Mouse (Mus musculus) CH12.LX (cell line): Measurements from ENCODE around the gene Nans. TPM values are rescaled to one million over a fixed set of nuclear protein-coding genes. Genes with fewer than 3 reads are reported as not detected.

Source experiments
- DNase-seq: peaks from one replicate; pipeline ENCODE4 v3.0.0-alpha.2; 2013; ENCODE audit errors: extremely low read depth
- H3K27ac ChIP-seq: 2 replicates; pipeline ENCODE4 v1.5.1; 2012; ENCODE audit warnings: low read depth, mild to moderate bottlenecking, control low read depth, moderate library complexity; ENCODE audit not compliant: insufficient read depth
- H3K27me3 ChIP-seq: replicated peaks from 2 replicates; pipeline ENCODE3; 2012; ENCODE audit warnings: inconsistent platforms
- H3K36me3 ChIP-seq, 2 experiments: replicated peaks in 1 of 2; 2 replicates each; pipeline versions ENCODE3 to v1.6.1; 2012; ENCODE audit warnings: inconsistent platforms in 1 of 2, low read length in 1 of 2, mild to moderate bottlenecking in 1 of 2, mixed read lengths in 1 of 2, moderate library complexity in 1 of 2; ENCODE audit not compliant: control insufficient read depth in 1 of 2, insufficient read depth in 1 of 2
- H3K4me1 ChIP-seq, 2 experiments: 2 replicates each; pipeline ENCODE4 v1.6.1; 2012; ENCODE audit warnings: inconsistent platforms in 1 of 2, moderate library complexity in 1 of 2; ENCODE audit not compliant: insufficient read depth in 2 of 2, control insufficient read depth in 1 of 2
- H3K4me2 ChIP-seq: 2 replicates; pipeline ENCODE4 v1.6.1; 2012; ENCODE audit warnings: low read depth, mild to moderate bottlenecking, control low read depth; ENCODE audit not compliant: poor library complexity, insufficient read depth, severe bottlenecking
- H3K4me3 ChIP-seq, 3 experiments: fragments of 150-350 bp in 1 of 3; sonication (generic) in 1 of 3; replicated peaks in 1 of 3; 2 replicates each; pipeline versions ENCODE3 to v1.5.1; 2011 to 2012; ENCODE audit warnings: low read depth in 2 of 3, low read length in 2 of 3, mild to moderate bottlenecking in 2 of 3, moderate library complexity in 2 of 3, control low read depth in 1 of 3, improper control_type of control experiment in 1 of 3, inconsistent platforms in 1 of 3, mixed read lengths in 1 of 3; ENCODE audit not compliant: poor library complexity in 1 of 3
- H3K79me2 ChIP-seq: replicated peaks from 2 replicates; pipeline ENCODE4 v1.6.1; 2012; ENCODE audit warnings: mild to moderate bottlenecking, moderate library complexity; ENCODE audit not compliant: control insufficient read depth, poor library complexity, insufficient read depth, severe bottlenecking; ENCODE audit errors: extremely low read depth
- H3K9ac ChIP-seq: 2 replicates; pipeline ENCODE4 v1.6.1; 2012; ENCODE audit warnings: low read depth, mild to moderate bottlenecking, control low read depth, moderate library complexity; ENCODE audit not compliant: insufficient read depth
- H3K9me3 ChIP-seq: replicated peaks from 2 replicates; pipeline ENCODE3; 2012; ENCODE audit warnings: low read length, inconsistent platforms, mixed read lengths
- BHLHE40 ChIP-seq: IDR thresholded peaks from 2 replicates; pipeline ENCODE4 v1.6.1; 2011; ENCODE audit warnings: mild to moderate bottlenecking, low read depth, low read length, improper control_type of control experiment
- CHD1 ChIP-seq: IDR thresholded peaks from 2 replicates; pipeline ENCODE4 v1.6.1; 2012; ENCODE audit warnings: low read depth, low read length, improper control_type of control experiment, inconsistent platforms
- CHD2 ChIP-seq: IDR thresholded peaks from 2 replicates; pipeline ENCODE4 v1.6.1; 2011; ENCODE audit warnings: low read length, improper control_type of control experiment
- CTCF ChIP-seq, 2 experiments: IDR thresholded peaks in 1 of 2; conservative IDR thresholded peaks in 1 of 2; 2 replicates each; pipeline ENCODE4 v1.5.1; 2011 to 2012; ENCODE audit warnings: low read depth in 2 of 2, low read length in 2 of 2, improper control_type of control experiment in 1 of 2, inconsistent platforms in 1 of 2, mild to moderate bottlenecking in 1 of 2, moderate library complexity in 1 of 2
- E2F4 ChIP-seq: IDR thresholded peaks from 2 replicates; pipeline ENCODE4 v1.6.1; 2011; ENCODE audit warnings: low read depth, low read length, improper control_type of control experiment; ENCODE audit not compliant: insufficient replicate concordance
- ELF1 ChIP-seq: IDR thresholded peaks from 2 replicates; pipeline ENCODE4 v1.6.1; 2014; ENCODE audit warnings: low read depth, mild to moderate bottlenecking, inconsistent platforms, low read length, improper control_type of control experiment
- EP300 ChIP-seq: IDR thresholded peaks from 2 replicates; pipeline ENCODE4 v1.6.1; 2011; ENCODE audit warnings: low read length, improper control_type of control experiment
- ETS1 ChIP-seq: conservative IDR thresholded peaks from 2 replicates; pipeline ENCODE4 v1.6.1; 2012; ENCODE audit warnings: low read depth, mild to moderate bottlenecking, inconsistent platforms, low read length, improper control_type of control experiment, moderate library complexity
- GABPA ChIP-seq: IDR thresholded peaks from 2 replicates; pipeline ENCODE4 v1.6.1; 2012; ENCODE audit warnings: low read depth, low read length, improper control_type of control experiment, inconsistent platforms; ENCODE audit not compliant: insufficient replicate concordance
- HCFC1 ChIP-seq: IDR thresholded peaks from 2 replicates; pipeline ENCODE4 v1.6.1; 2012; ENCODE audit warnings: low read depth, mild to moderate bottlenecking, inconsistent platforms, low read length, improper control_type of control experiment
- IRF4 ChIP-seq: IDR thresholded peaks from 2 replicates; pipeline ENCODE4 v1.6.1; 2014; ENCODE audit warnings: low read depth, mild to moderate bottlenecking, inconsistent platforms, low read length, improper control_type of control experiment
- JUN ChIP-seq: IDR thresholded peaks from 2 replicates; pipeline ENCODE4 v1.6.1; 2011; ENCODE audit warnings: low read depth, mild to moderate bottlenecking, low read length, improper control_type of control experiment, moderate library complexity; ENCODE audit not compliant: insufficient read depth
- JUND ChIP-seq: conservative IDR thresholded peaks from 2 replicates; pipeline ENCODE4 v1.6.1; 2011; ENCODE audit warnings: low read depth, low read length, improper control_type of control experiment
- KAT2A ChIP-seq: IDR thresholded peaks from 2 replicates; pipeline ENCODE4 v1.6.1; 2012; ENCODE audit warnings: low read length, improper control_type of control experiment, inconsistent platforms; ENCODE audit not compliant: insufficient replicate concordance
- MAFK ChIP-seq: IDR thresholded peaks from 2 replicates; pipeline ENCODE4 v1.6.1; 2011; ENCODE audit warnings: low read length, improper control_type of control experiment; ENCODE audit not compliant: insufficient replicate concordance
- MAX ChIP-seq: IDR thresholded peaks from 2 replicates; pipeline ENCODE4 v1.6.1; 2011; ENCODE audit warnings: low read length, improper control_type of control experiment
- MAZ ChIP-seq: IDR thresholded peaks from 2 replicates; pipeline ENCODE4 v1.6.1; 2012; ENCODE audit warnings: low read depth, mild to moderate bottlenecking, inconsistent platforms, low read length, improper control_type of control experiment, moderate library complexity
- MEF2A ChIP-seq: IDR thresholded peaks from 2 replicates; pipeline ENCODE4 v1.6.1; 2014; ENCODE audit warnings: low read depth, mild to moderate bottlenecking, inconsistent platforms, low read length, improper control_type of control experiment, borderline replicate concordance
- MXI1 ChIP-seq: IDR thresholded peaks from 2 replicates; pipeline ENCODE4 v1.6.1; 2011; ENCODE audit warnings: mild to moderate bottlenecking, low read depth, low read length, improper control_type of control experiment
- MYC ChIP-seq: IDR thresholded peaks from 2 replicates; pipeline ENCODE4 v1.6.1; 2011; ENCODE audit warnings: low read depth, mild to moderate bottlenecking, improper control_type of control experiment, low read length
- NELFE ChIP-seq: IDR thresholded peaks from 2 replicates; pipeline ENCODE4 v1.6.1; 2011; ENCODE audit warnings: low read depth, low read length, improper control_type of control experiment
- NRF1 ChIP-seq: IDR thresholded peaks from 2 replicates; pipeline ENCODE4 v1.6.1; 2014; ENCODE audit warnings: low read depth, mild to moderate bottlenecking, inconsistent platforms, low read length, improper control_type of control experiment, moderate library complexity
- POLR2A ChIP-seq: IDR thresholded peaks from 2 replicates; pipeline ENCODE4 v1.6.1; 2011; ENCODE audit warnings: low read depth, mild to moderate bottlenecking, improper control_type of control experiment, low read length
- POLR2AphosphoS2 ChIP-seq: IDR thresholded peaks from 2 replicates; pipeline ENCODE4 v1.6.1; 2011; ENCODE audit warnings: low read depth, low read length, improper control_type of control experiment
- RAD21 ChIP-seq: IDR thresholded peaks from 2 replicates; pipeline ENCODE4 v1.6.1; 2011; ENCODE audit warnings: low read depth, mild to moderate bottlenecking, low read length, improper control_type of control experiment, moderate library complexity
- RCOR1 ChIP-seq: conservative IDR thresholded peaks from 2 replicates; pipeline ENCODE4 v1.6.1; 2012; ENCODE audit warnings: low read depth, mild to moderate bottlenecking, inconsistent platforms, low read length, improper control_type of control experiment
- SIN3A ChIP-seq: IDR thresholded peaks from 2 replicates; pipeline ENCODE4 v1.6.1; 2012; ENCODE audit warnings: low read length, improper control_type of control experiment, inconsistent platforms
- SMC3 ChIP-seq: IDR thresholded peaks from 2 replicates; pipeline ENCODE4 v1.6.1; 2011; ENCODE audit warnings: low read depth, low read length, improper control_type of control experiment
- TBP ChIP-seq: conservative IDR thresholded peaks from 2 replicates; pipeline ENCODE4 v1.6.1; 2011; ENCODE audit warnings: low read depth, low read length, improper control_type of control experiment
- TCF12 ChIP-seq: IDR thresholded peaks from 2 replicates; pipeline ENCODE4 v1.6.1; 2014; ENCODE audit warnings: low read depth, mild to moderate bottlenecking, inconsistent platforms, low read length, improper control_type of control experiment
- UBTF ChIP-seq: IDR thresholded peaks from 2 replicates; pipeline ENCODE4 v1.6.1; 2012; ENCODE audit warnings: low read depth, mild to moderate bottlenecking, inconsistent platforms, low read length, improper control_type of control experiment, moderate library complexity
- USF1 ChIP-seq: IDR thresholded peaks from 2 replicates; pipeline ENCODE4 v1.6.1; 2014; ENCODE audit warnings: low read depth, mild to moderate bottlenecking, inconsistent platforms, low read length, improper control_type of control experiment
- USF2 ChIP-seq: conservative IDR thresholded peaks from 2 replicates; pipeline ENCODE4 v1.6.1; 2011; ENCODE audit warnings: low read depth, low read length, improper control_type of control experiment
- ZC3H11A ChIP-seq: IDR thresholded peaks from 2 replicates; pipeline ENCODE4 v1.6.1; 2012; ENCODE audit warnings: low read depth, mild to moderate bottlenecking, inconsistent platforms, low read length, improper control_type of control experiment
- ZKSCAN1 ChIP-seq: IDR thresholded peaks from 2 replicates; pipeline ENCODE4 v1.6.1; 2012; ENCODE audit warnings: low read depth, inconsistent platforms, low read length, improper control_type of control experiment, borderline replicate concordance
- ZMIZ1 ChIP-seq: IDR thresholded peaks from 2 replicates; pipeline ENCODE4 v1.6.1; 2012; ENCODE audit warnings: low read depth, mild to moderate bottlenecking, inconsistent platforms, low read length, improper control_type of control experiment
- ZNF384 ChIP-seq: IDR thresholded peaks from 2 replicates; pipeline ENCODE4 v1.6.1; 2012; ENCODE audit warnings: low read depth, low read length, improper control_type of control experiment, inconsistent platforms
- dilution Hi-C: fragments of 300-500 bp; cut with MboI; formaldehyde crosslinking; loops from 2 replicates; pipeline ENCODE4 v1.14.3; 2020; ENCODE audit warnings: low sequenced_read_pairs; ENCODE audit not compliant: extremely low pct_unique_long_range_greater_than_20kb, extremely low pct_ligation_motif_present
- in situ Hi-C: fragments of 300-500 bp; cut with MboI; formaldehyde crosslinking; loops from 3 replicates; pipeline ENCODE4 v1.14.3; 2019; ENCODE audit warnings: low sequenced_read_pairs, low pct_ligation_motif_present, low pct_unique_long_range_greater_than_20kb, mixed read lengths
- polyA plus RNA-seq: library from polyadenylated mRNA; unstranded; fragments of >175 nt; gene quantifications from 2 replicates; pipeline ENCODE4 v1.2.1, GENCODE M21; 2012; ENCODE audit warnings: low read depth; ENCODE audit not compliant: insufficient read length
- total RNA-seq, 2 experiments: library from RNA; depleted of rRNA; stranded (reverse); fragments of 300-350 nt in 1 of 2; fragments of >200 nt in 1 of 2; gene quantifications; 2 replicates each; pipeline ENCODE4 v1.2.3; 2012 to 2014

Nans gene
- total and polyA plus RNA-seq, 3 experiments = 103 to 150 (median 127) TPM

DNA sequence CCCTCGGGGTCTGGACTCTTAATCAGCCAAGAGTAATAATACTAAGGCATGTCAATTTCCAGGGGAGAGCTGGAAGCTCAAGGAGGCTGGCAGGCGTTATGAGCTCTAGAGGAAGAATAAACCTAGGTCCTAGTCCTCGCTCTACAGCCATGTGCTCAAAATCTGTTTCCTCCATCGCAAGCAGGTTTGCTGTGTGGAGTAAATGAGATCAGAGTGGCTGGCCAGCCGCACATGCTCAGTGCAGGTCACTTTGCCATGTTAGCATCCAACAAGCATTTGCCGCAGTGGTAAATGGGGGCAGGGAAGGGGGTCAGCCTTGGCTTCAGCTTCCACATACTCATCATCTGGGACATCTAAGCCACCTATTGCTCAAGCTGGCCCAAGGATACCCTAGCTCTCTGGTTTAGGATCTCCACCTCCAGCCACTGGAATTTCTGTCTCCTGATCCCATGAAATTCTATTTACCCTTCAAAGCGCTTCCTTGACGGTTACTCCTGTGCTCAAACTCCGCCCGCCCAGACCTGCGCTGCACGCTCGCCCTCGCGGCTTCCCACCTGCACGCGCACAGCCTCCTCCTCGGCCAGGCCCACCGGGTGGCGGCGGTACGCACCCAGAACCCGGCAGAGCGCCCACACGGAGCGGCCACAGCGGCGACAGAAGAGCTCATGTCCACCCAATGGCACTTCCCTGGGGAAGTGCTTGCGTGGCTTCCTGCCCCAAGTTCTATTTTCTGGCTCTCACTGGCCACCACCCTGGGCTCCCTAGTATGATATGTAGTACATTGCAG is 45.1 kb downstream of the Nans start:
- peak overlapping the region; percentile 86 to 99 (median 98) for H3K4me3 ChIP-seq
- peaks cover 43 to 58% of the 10 kb centered on the region in 2 experiments for H3K36me3 ChIP-seq
- DNase-seq = peak; percentile 33
- peaks cover 9% of the 10 kb centered on the region; the same call in 1 of the 2 replicates for H3K79me2 ChIP-seq
- peak overlapping the region; percentile 77 for H3K4me2 ChIP-seq
- dilution Hi-C loops (no loop called here), in situ Hi-C loops (loop anchor here (10.0 kb wide), 1 partner anchor 121 kb away; the partner anchor contains the start of gene Tbc1d2)
- peaks cover 5 to 33% of the 10 kb centered on the region in 2 experiments; a peak in 3 of 4 replicates for H3K4me1 ChIP-seq
- H3K9ac ChIP-seq = peak overlapping the region; percentile 89
- no peaks in the 10 kb centered on the region for H3K27me3 ChIP-seq
- peak overlapping the region; percentile 95 for H3K27ac ChIP-seq
- no peaks in the 10 kb centered on the region for H3K9me3 ChIP-seq
- TF ChIP-seq NELFE (peak; percentile 64), ZNF384 (no peak), ZMIZ1 (peak; percentile 60; the same call in 1 of the 2 replicates), MYC (peak; percentile 89), MXI1 (peak; percentile 80), MAZ (peak; percentile 68; the same call in 1 of the 2 replicates), GABPA (no peak), SMC3 (no peak; the same call in 1 of the 2 replicates), E2F4 (no peak), USF1 (no peak), RAD21 (peak; percentile 2), KAT2A (0 out of 2 replicates have a peak, but pooled peaks have one; percentile 19), ZC3H11A (no peak), CHD1 (peak; percentile 90), TBP (0 out of 2 replicates have a peak, but pooled peaks have one; percentile 27), JUND (no peak), CTCF (conservative IDR thresholded peaks at IDR 0.05 in 1 of 2, IDR thresholded peaks at IDR 0.05 in 1 of 2; ENCODE audit: low read depth in 2 of 2, low read length in 2 of 2) (peak in 1 of 2 experiments; percentile 34; a peak in 2 of 4 replicates), BHLHE40 (peak; percentile 76), USF2 (no peak), RCOR1 (0 out of 2 replicates have a peak, but pooled peaks have one; percentile 32), ZKSCAN1 (no peak), CHD2 (peak; percentile 69), JUN (no peak), NRF1 (peak; percentile 82), EP300 (no peak), POLR2A (peak; percentile 51; the same call in 1 of the 2 replicates), MEF2A (0 out of 2 replicates have a peak, but pooled peaks have one; percentile 15), ELF1 (peak; percentile 44; the same call in 1 of the 2 replicates), SIN3A (peak; percentile 64), UBTF (peak; percentile 93), POLR2AphosphoS2 (no peak), HCFC1 (peak; percentile 19; the same call in 1 of the 2 replicates), MAX (peak; percentile 70), TCF12 (peak; percentile 64), IRF4 (no peak; the same call in 1 of the 2 replicates), ETS1 (peak; percentile 19; the same call in 1 of the 2 replicates), MAFK (no peak)
